Mouse (Mus musculus): ENCODE results near the gene Marc2.

GRCm38 (mm10) chr1:184807123-184807522 lies 39.1 kb downstream of the Marc2 start:
- no peak for TF ChIP-seq POLR2A (IDR thresholded peaks at IDR 0.05; ENCODE audit: borderline replicate concordance, extremely low read depth, insufficient read depth, insufficient read length, poor library complexity, severe bottlenecking)
- TF ChIP-seq CTCF (IDR thresholded peaks at IDR 0.05; ENCODE audit: borderline replicate concordance, extremely low read depth, insufficient read depth, insufficient read length), result no peak

All from brain, embryonic 14.5 days (tissue).